Mouse (Mus musculus): Measurements from ENCODE around the gene Kcnq4. TPM values are rescaled to one million over a fixed set of nuclear protein-coding genes. Genes with fewer than 3 reads are reported as not detected.
A peak's percentile ranks its signal among the peaks of the same experiment; 100 is the strongest.

Kcnq4 gene
- polyA plus RNA-seq, 1 experiment = not detected

DNA sequence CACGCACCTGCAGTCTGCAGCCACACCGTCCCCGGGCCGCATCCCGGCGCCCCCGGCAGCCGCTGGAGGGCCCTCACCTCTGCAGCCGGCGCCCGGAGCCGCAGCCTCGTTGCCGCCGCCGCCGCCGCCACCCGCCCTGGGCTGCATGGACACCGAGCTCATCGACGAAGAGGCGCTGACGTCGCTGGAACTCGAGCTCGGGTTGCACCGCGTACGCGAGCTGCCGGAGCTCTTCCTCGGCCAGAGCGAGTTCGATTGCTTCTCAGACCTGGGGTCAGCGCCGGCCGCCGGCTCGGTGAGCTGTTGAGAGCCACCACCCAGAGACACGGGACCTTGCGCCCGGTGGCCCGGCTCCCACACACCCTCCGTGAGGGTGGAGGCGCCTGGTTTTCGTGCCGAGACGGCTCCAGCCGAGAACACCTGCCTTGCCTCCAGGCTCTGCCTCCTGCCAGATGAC, 81.3 kb downstream of the Kcnq4 start:
- peaks cover 58% of the 10 kb centered on the region for H3K27me3 ChIP-seq (replicated peaks)
- H3K36me3 ChIP-seq (replicated peaks; ENCODE audit: low read length) = no peaks in the 10 kb centered on the region
- peak overlapping the region; percentile 95 for H3K4me3 ChIP-seq (replicated peaks)
- TF ChIP-seq FLI1 (IDR thresholded peaks at IDR 0.05; ENCODE audit: low read length) (no peak), GATA1 (IDR thresholded peaks at IDR 0.05; ENCODE audit: borderline replicate concordance, low read length) (no peak)
- H3K9me3 ChIP-seq = peaks cover 4% of the 10 kb centered on the region; the same call in 1 of the 2 replicates
- peaks cover 74% of the 10 kb centered on the region for H3K4me1 ChIP-seq

GRCm38 (mm10) chr4:120666358-120667024, 81.9 kb downstream of the Kcnq4 start, which contains the start of gene Cited4:
Gene Cited4 (plus strand): TSS chr4:120666572.
- peaks cover 4% of the 10 kb centered on the region; the same call in 1 of the 2 replicates for H3K9me3 ChIP-seq
- peaks cover 68% of the 10 kb centered on the region for H3K4me1 ChIP-seq
- peaks cover 58% of the 10 kb centered on the region for H3K27me3 ChIP-seq (replicated peaks)
- H3K36me3 ChIP-seq (replicated peaks; ENCODE audit: low read length) = no peaks in the 10 kb centered on the region
- H3K4me3 ChIP-seq (replicated peaks) = peak within 1 kb of the TSS; percentile 95
- TF ChIP-seq GATA1 (IDR thresholded peaks at IDR 0.05; ENCODE audit: borderline replicate concordance, low read length) (no peak), FLI1 (IDR thresholded peaks at IDR 0.05; ENCODE audit: low read length) (no peak)

DNA sequence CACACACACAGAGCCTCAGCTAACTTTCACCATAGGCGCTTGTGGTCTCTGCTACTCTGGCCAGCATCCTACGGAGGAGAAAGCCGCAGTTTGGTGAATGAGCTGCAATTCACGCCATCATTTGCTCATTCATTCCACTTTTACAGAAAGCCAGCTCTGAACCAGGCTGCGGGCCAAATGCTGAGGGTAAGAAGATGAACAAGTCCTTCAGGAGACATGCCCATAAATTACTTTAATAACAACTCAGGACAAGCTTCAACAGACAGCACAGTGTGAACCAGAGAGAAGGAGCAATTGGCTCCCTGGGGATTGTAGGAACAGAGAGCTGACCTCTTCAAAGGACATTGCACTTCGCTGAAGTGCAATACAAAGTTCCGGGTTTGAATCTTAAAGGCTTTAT, 82.6 kb downstream of the Kcnq4 start:
- Histone ChIP-seq H3K36me3 (replicated peaks; ENCODE audit: low read length) (no peaks in the 10 kb centered on the region), H3K4me1 (peaks cover 61% of the 10 kb centered on the region), H3K27me3 (replicated peaks) (peaks cover 53% of the 10 kb centered on the region), H3K4me3 (replicated peaks) (no peak overlapping the region), H3K9me3 (peaks cover 4% of the 10 kb centered on the region; the same call in 1 of the 2 replicates)
- no peak for TF ChIP-seq GATA1 (IDR thresholded peaks at IDR 0.05; ENCODE audit: borderline replicate concordance, low read length)
- TF ChIP-seq FLI1 (IDR thresholded peaks at IDR 0.05; ENCODE audit: low read length) = no peak

DNA sequence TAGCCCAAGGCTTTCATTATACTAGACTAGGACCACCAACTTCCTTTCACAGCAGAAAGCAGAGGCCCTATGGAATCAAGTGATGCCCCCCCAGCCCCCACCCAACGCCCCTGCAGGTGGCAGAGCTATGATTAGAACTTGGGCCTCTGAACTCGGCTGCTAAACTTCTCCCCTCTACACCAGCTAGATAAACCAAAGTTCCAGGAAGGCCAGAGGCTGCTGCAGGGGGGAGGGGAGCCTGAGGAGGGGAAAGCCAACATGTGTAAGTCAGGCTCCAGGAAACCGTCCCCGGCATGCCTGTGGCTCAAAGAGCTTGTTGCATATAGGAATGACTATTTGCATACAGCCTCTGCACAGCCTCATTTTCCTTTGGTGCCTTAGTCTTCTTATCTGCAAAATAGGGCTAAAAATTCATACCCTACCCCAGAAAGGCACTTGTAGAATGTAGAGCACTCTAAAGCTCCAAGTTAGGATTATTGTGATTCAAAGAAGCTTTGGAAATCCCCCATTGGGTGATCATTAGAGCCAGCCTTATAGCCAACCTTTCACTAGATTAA, 83.2 kb downstream of the Kcnq4 start:
- H3K36me3 ChIP-seq (replicated peaks; ENCODE audit: low read length) = no peaks in the 10 kb centered on the region
- peak overlapping the region; percentile 46 for H3K4me3 ChIP-seq (replicated peaks)
- peaks cover 53% of the 10 kb centered on the region for H3K27me3 ChIP-seq (replicated peaks)
- H3K9me3 ChIP-seq = peaks cover 3% of the 10 kb centered on the region; the same call in 1 of the 2 replicates
- no peak for TF ChIP-seq GATA1 (IDR thresholded peaks at IDR 0.05; ENCODE audit: borderline replicate concordance, low read length)
- no peak for TF ChIP-seq FLI1 (IDR thresholded peaks at IDR 0.05; ENCODE audit: low read length)
- peaks cover 55% of the 10 kb centered on the region for H3K4me1 ChIP-seq

- Histone ChIP-seq H3K9me3 (0 out of 2 replicates have a peak, but pooled peaks cover 2% of the 10 kb centered on the region), H3K27me3 (replicated peaks) (peaks cover 58% of the 10 kb centered on the region), H3K4me1 (peaks cover 50% of the 10 kb centered on the region), H3K4me3 (replicated peaks) (no peak overlapping the region), H3K36me3 (replicated peaks; ENCODE audit: low read length) (no peaks in the 10 kb centered on the region)
- TF ChIP-seq GATA1 (IDR thresholded peaks at IDR 0.05; ENCODE audit: borderline replicate concordance, low read length) (no peak), FLI1 (IDR thresholded peaks at IDR 0.05; ENCODE audit: low read length) (no peak)
These were observed 83.8 kb downstream of the Kcnq4 start for GRCm38 (mm10) chr4:120664601-120665000.

GRCm38 (mm10) chr4:120660485-120660884, 87.9 kb downstream of the Kcnq4 start:
- Histone ChIP-seq H3K4me1 (peaks cover 11% of the 10 kb centered on the region), H3K9me3 (peaks cover 16% of the 10 kb centered on the region), H3K4me3 (replicated peaks) (no peak overlapping the region), H3K27me3 (replicated peaks) (peaks cover 51% of the 10 kb centered on the region), H3K36me3 (replicated peaks; ENCODE audit: low read length) (no peaks in the 10 kb centered on the region)
- TF ChIP-seq FLI1 (IDR thresholded peaks at IDR 0.05; ENCODE audit: low read length) = no peak
- no peak for TF ChIP-seq GATA1 (IDR thresholded peaks at IDR 0.05; ENCODE audit: borderline replicate concordance, low read length)

DNA sequence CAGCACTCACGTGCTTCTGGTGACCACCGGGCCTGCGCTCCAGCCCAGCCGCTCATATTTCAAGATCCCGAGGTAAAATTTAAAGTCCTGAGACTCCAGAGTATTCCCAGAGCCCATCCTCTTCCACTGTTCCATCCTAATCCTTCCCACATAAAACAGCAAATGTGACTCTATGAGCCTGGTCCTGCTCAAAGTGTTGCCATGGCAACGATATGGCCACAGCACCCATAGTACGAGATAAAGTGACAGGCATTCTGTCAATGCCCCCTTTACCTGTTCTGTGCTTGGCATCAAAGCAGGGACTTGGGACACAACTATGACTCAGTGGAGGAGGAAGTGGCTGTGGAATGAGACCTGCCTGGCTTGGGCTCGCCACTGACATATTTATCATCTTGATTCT, 92.5 kb downstream of the Kcnq4 start:
- peaks cover 27% of the 10 kb centered on the region for H3K9me3 ChIP-seq
- peaks cover 76% of the 10 kb centered on the region for H3K27me3 ChIP-seq (replicated peaks)
- H3K4me3 ChIP-seq (replicated peaks) = no peak overlapping the region
- no peaks in the 10 kb centered on the region for H3K4me1 ChIP-seq
- TF ChIP-seq GATA1 (IDR thresholded peaks at IDR 0.05; ENCODE audit: borderline replicate concordance, low read length) = no peak
- no peak for TF ChIP-seq FLI1 (IDR thresholded peaks at IDR 0.05; ENCODE audit: low read length)
- H3K36me3 ChIP-seq (replicated peaks; ENCODE audit: low read length) = no peaks in the 10 kb centered on the region

- H3K4me3 ChIP-seq (replicated peaks) = peak overlapping the region; percentile 85
- TF ChIP-seq GATA1 (IDR thresholded peaks at IDR 0.05; ENCODE audit: borderline replicate concordance, low read length) (no peak), FLI1 (IDR thresholded peaks at IDR 0.05; ENCODE audit: low read length) (no peak)
- peaks cover 86% of the 10 kb centered on the region for H3K27me3 ChIP-seq (replicated peaks)
- H3K9me3 ChIP-seq = peaks cover 22% of the 10 kb centered on the region
- peaks cover 17% of the 10 kb centered on the region for H3K4me1 ChIP-seq
- H3K36me3 ChIP-seq (replicated peaks; ENCODE audit: low read length) = no peaks in the 10 kb centered on the region
These were observed 98.2 kb downstream of the Kcnq4 start for GRCm38 (mm10) chr4:120650208-120650592.

DNA sequence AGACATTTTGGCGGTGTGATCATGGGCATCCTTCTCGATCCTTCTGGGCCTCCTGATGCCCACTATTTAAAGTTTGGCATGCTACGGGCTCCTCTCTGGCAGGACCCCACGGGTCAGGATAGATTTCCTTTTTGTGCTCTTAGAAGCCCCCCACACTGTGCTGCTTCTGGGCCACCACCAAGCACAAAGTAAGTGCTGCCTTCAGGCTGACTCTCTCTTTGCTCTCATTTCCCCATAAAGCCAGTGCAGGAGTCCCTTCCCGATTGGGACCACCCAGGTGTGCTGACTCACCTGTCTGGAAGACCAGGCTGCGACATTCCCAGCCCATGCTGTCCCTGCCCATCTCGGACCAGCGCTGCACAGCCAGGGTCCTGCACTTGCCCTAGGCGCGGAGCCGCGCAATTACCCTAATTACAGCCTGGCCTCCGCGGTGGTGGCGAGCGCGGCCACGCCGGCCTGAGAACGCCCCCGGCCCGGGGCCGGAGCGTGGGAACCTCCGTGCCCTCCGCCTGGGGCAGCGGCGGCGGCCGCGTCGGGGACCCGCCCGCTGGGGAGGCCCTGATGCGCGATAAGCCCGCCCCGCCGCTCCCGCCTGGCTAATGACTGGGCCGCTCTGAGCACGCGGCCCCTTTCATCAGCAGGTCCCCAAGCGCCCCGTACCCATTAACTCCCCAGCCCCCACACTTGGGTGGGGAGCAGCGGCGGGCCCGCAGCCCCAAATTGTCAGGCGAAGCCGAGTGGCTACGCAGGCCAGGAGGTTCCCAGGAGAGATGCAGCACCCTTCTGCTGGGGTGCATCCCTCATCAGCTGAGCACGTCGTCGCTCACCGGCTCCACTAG, 98.8 kb downstream of the Kcnq4 start:
- peaks cover 84% of the 10 kb centered on the region for H3K27me3 ChIP-seq (replicated peaks)
- H3K4me3 ChIP-seq (replicated peaks) = peak overlapping the region; percentile 85

More for the DNA sequence above, 98.8 kb downstream of the Kcnq4 start:
- Histone ChIP-seq H3K9me3 (peaks cover 22% of the 10 kb centered on the region), H3K4me1 (peaks cover 17% of the 10 kb centered on the region), H3K36me3 (replicated peaks; ENCODE audit: low read length) (no peaks in the 10 kb centered on the region)
- TF ChIP-seq FLI1 (IDR thresholded peaks at IDR 0.05; ENCODE audit: low read length) = no peak
- TF ChIP-seq GATA1 (IDR thresholded peaks at IDR 0.05; ENCODE audit: borderline replicate concordance, low read length) = no peak

Other genes starting within 250 kb of the Kcnq4 start
- gene Slfnl1, start 216.4 kb downstream of the Kcnq4 start, polyA plus RNA-seq (2012; ENCODE audit: insufficient read depth, low replicate concordance) = 0.11 TPM in 1 of 2 replicates, not detected in the other
- 1.4 and 2.5 TPM in 2 replicates for gene Ctps, start 178.3 kb downstream of the Kcnq4 start, polyA plus RNA-seq (2012; ENCODE audit: insufficient read depth, low replicate concordance)
- gene Gm8439, start 159.9 kb downstream of the Kcnq4 start, polyA plus RNA-seq (2012; ENCODE audit: insufficient read depth, low replicate concordance) = not detected in 2 replicates
- 91.8 and 174 TPM in 2 replicates for gene Cited4, start 82.0 kb downstream of the Kcnq4 start, polyA plus RNA-seq (2012; ENCODE audit: insufficient read depth, low replicate concordance)
- 53.3 and 73.4 TPM in 2 replicates for gene Nfyc, start 83.0 kb upstream of the Kcnq4 start, polyA plus RNA-seq (2012; ENCODE audit: insufficient read depth, low replicate concordance)
- 0.06 TPM in 1 of 2 replicates, not detected in the other for gene Rims3, start 106.2 kb upstream of the Kcnq4 start, polyA plus RNA-seq (2012; ENCODE audit: insufficient read depth, low replicate concordance)
- gene Exo5, start 176.4 kb upstream of the Kcnq4 start, polyA plus RNA-seq (2012; ENCODE audit: insufficient read depth, low replicate concordance) = 4.1 TPM in 1 of 2 replicates, not detected in the other
- gene Zfp69, start 203.1 kb upstream of the Kcnq4 start, polyA plus RNA-seq (2012; ENCODE audit: insufficient read depth, low replicate concordance) = 2.1 and 3.0 TPM in 2 replicates